Mouse (Mus musculus): Measurements from ENCODE around the gene Snx9. TPM values are rescaled to one million over a fixed set of nuclear protein-coding genes. Genes with fewer than 3 reads are reported as not detected.

Gene Snx9
- polyA plus RNA-seq, 1 experiment from 2014 or later: 37.5 TPM

- ATAC-seq (ENCODE audit: insufficient read depth, low FRiP score, low read depth): no peak
- Histone ChIP-seq H3K4me2 (peak overlapping the region; percentile 42), H3K36me3 (no peaks in the 10 kb centered on the region), H3K27me3 (replicated peaks) (no peaks in the 10 kb centered on the region), H3K9ac (no peak overlapping the region), H3K27ac (peak overlapping the region; percentile 84), H3K9me3 (no peaks in the 10 kb centered on the region), H3K4me1 (peaks cover 38% of the 10 kb centered on the region), H3K4me3 (replicated peaks) (no peak overlapping the region)
- 34% methylated on average over 9 of the region's 9 CpGs for WGBS
Observed at GRCm38 (mm10) chr17:5959802-5960201, 118.7 kb downstream of the Snx9 start.

- no peaks in the 10 kb centered on the region for H3K9me3 ChIP-seq
- no peak for ATAC-seq (ENCODE audit: insufficient read depth, low FRiP score, low read depth)
- no peak overlapping the region for H3K27ac ChIP-seq
- H3K4me1 ChIP-seq: peaks cover 28% of the 10 kb centered on the region
- no peak overlapping the region for H3K4me2 ChIP-seq
- H3K27me3 ChIP-seq (replicated peaks): no peaks in the 10 kb centered on the region
- no peak overlapping the region for H3K4me3 ChIP-seq (replicated peaks)
- no peaks in the 10 kb centered on the region for H3K36me3 ChIP-seq
- WGBS: 80% methylated on average over 8 of the region's 8 CpGs
- H3K9ac ChIP-seq: no peak overlapping the region
Observed at GRCm38 (mm10) chr17:5963766-5964165, 122.6 kb downstream of the Snx9 start.

GRCm38 (mm10) chr17:5965084-5965781 is 124.1 kb downstream of the Snx9 start:
- Histone ChIP-seq H3K4me3 (replicated peaks) (no peak overlapping the region), H3K36me3 (no peaks in the 10 kb centered on the region), H3K27ac (peak overlapping the region; percentile 75), H3K9me3 (no peaks in the 10 kb centered on the region), H3K27me3 (replicated peaks) (no peaks in the 10 kb centered on the region), H3K4me1 (peaks cover 22% of the 10 kb centered on the region), H3K9ac (no peak overlapping the region), H3K4me2 (no peak overlapping the region)
- 38% methylated on average over 9 of the region's 9 CpGs for WGBS
- ATAC-seq (ENCODE audit: insufficient read depth, low FRiP score, low read depth): peak; percentile 68

DNA sequence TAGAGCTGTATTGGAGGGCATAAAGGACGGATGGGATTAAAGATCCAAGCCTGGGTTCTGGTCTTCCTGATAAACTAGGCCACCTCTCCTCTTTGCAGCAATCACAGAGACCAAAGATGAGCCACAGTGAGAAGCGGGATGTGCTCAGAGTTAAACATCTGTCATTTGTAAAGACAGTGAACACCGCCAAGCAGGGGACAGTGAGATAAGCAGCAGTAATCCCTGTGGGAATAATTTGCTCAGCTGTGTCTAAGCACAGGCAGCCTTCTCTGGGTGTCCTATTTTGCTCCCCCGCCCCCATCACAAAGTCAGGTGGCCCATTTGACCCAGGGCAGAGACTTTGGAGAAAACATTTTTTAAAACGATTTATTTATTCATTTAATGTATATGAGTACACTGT is 125.6 kb downstream of the Snx9 start:
- Histone ChIP-seq H3K27me3 (replicated peaks) (no peaks in the 10 kb centered on the region), H3K9me3 (no peaks in the 10 kb centered on the region), H3K4me2 (no peak overlapping the region), H3K4me3 (replicated peaks) (no peak overlapping the region), H3K36me3 (no peaks in the 10 kb centered on the region), H3K4me1 (peaks cover 17% of the 10 kb centered on the region; the same call in 1 of the 2 replicates), H3K9ac (no peak overlapping the region), H3K27ac (no peak overlapping the region)
- ATAC-seq (ENCODE audit: insufficient read depth, low FRiP score, low read depth): no peak
- WGBS: 77% methylated on average over 5 of the region's 5 CpGs

DNA sequence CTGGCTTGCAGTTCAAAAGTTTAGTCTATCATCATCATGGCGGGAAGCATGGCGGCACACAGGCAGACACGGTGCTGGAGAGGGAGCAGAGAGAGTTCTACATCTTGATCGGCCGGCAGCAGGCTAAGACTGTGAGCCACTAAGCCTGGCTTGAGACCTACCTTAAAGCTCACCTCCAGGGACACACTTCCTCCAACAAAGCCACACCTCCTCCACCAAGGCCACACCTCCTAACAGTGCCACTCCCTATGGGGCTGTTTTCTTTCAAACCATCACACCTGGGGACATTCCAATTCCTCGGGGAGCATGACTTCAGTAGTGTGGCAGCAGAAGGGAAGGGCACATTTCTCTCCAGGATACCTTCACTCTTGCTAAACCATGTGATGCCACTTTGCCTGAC is 127.4 kb downstream of the Snx9 start:
- 0 out of 2 replicates have a peak, but pooled peaks have one; percentile 45 for ATAC-seq (ENCODE audit: insufficient read depth, low FRiP score, low read depth)
- H3K4me3 ChIP-seq (replicated peaks): no peak overlapping the region
- H3K4me1 ChIP-seq: peaks cover 16% of the 10 kb centered on the region; the same call in 1 of the 2 replicates
- H3K27me3 ChIP-seq (replicated peaks): no peaks in the 10 kb centered on the region
- H3K4me2 ChIP-seq: no peak overlapping the region
- 58% methylated on average over 6 of the region's 6 CpGs for WGBS
- no peak overlapping the region for H3K9ac ChIP-seq
- H3K9me3 ChIP-seq: no peaks in the 10 kb centered on the region
- H3K27ac ChIP-seq: peak overlapping the region; percentile 6; the same call in 1 of the 2 replicates
- no peaks in the 10 kb centered on the region for H3K36me3 ChIP-seq

DNA sequence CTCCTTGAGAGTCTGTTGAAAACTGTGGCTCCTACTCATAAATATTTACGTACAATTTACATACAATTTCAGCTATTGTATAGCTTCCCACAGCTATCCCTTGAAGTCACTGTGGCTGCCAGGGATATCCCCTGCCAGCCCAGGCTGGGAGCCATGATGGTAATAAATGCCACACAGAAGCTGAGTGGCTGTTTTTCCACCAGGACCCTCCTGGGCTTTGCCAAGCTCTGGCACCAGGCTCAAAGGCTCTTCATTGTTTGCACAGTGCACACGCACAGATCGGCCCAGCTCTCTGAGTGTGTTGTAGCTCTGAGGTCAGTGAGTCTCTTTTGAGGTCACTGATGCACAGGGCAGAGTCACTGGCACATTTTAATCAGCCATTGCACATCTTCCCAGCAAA is 128.1 kb downstream of the Snx9 start:
- H3K9me3 ChIP-seq: no peaks in the 10 kb centered on the region
- no peak overlapping the region for H3K4me2 ChIP-seq
- no peaks in the 10 kb centered on the region for H3K27me3 ChIP-seq (replicated peaks)
- no peaks in the 10 kb centered on the region for H3K36me3 ChIP-seq
- no peak for ATAC-seq (ENCODE audit: insufficient read depth, low FRiP score, low read depth)
- WGBS: 41% methylated on average over 3 of the region's 3 CpGs
- peaks cover 15% of the 10 kb centered on the region; the same call in 1 of the 2 replicates for H3K4me1 ChIP-seq
- H3K9ac ChIP-seq: no peak overlapping the region
- no peak overlapping the region for H3K4me3 ChIP-seq (replicated peaks)
- H3K27ac ChIP-seq: peak overlapping the region; percentile 67; the same call in 1 of the 2 replicates

DNA sequence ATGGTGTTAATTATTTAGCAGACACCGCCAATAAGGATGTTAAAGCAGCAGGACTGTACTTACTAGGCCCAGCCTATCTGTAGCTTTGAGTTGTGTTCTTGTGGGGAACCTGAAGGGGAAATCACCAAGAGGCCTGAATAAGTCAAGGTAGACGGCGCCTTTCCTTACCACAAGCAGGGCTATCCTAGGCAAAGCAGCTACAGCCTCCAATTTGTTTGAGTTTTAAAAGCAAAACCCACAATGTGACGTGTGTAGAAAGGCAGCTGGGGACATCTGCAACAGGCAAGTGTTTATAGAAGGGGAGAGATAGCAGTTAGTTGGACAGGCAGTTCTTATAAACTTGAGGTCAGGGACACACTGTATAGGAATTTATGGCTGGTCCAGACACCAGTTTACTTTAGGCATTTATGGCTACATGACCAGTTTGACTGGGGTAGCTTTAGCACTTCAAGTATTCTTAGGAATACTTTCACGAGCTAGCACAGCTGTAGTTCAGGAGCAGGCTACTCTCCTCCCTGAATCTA is 129.2 kb downstream of the Snx9 start:
- no peaks in the 10 kb centered on the region for H3K9me3 ChIP-seq
- H3K27me3 ChIP-seq (replicated peaks): no peaks in the 10 kb centered on the region
- peaks cover 17% of the 10 kb centered on the region for H3K4me1 ChIP-seq
- no peaks in the 10 kb centered on the region for H3K36me3 ChIP-seq
- H3K4me2 ChIP-seq: no peak overlapping the region
- no peak overlapping the region for H3K9ac ChIP-seq
- WGBS: 53% methylated on average over 5 of the region's 5 CpGs
- ATAC-seq (ENCODE audit: insufficient read depth, low FRiP score, low read depth): peak; percentile 38; the same call in 1 of the 2 replicates
- peak overlapping the region; percentile 67 for H3K27ac ChIP-seq
- no peak overlapping the region for H3K4me3 ChIP-seq (replicated peaks)

DNA sequence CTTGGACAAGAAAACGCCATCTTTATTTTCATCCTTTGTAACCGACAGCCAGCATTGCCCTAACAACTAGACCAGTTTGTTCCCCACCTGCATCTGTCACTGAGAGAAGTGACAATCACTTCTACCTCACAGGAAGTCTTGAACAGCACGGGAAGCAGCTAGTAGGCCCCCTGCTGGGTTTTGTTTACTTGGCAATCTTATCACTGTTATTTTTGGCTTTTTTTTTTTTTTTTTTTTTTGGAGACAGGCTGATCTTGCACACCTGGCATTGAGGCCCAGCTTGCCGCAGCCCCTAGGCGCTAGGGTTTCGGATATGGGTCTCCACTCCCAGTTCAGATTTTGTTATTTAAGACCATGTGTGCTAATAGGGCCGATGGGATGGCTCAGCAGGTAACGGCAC is 132.4 kb downstream of the Snx9 start:
- no peaks in the 10 kb centered on the region for H3K36me3 ChIP-seq
- WGBS: 62% methylated on average over 8 of the region's 8 CpGs
- no peak for ATAC-seq (ENCODE audit: insufficient read depth, low FRiP score, low read depth)
- H3K27ac ChIP-seq: no peak overlapping the region
- H3K4me2 ChIP-seq: no peak overlapping the region
- no peak overlapping the region for H3K4me3 ChIP-seq (replicated peaks)
- no peak overlapping the region for H3K9ac ChIP-seq
- no peaks in the 10 kb centered on the region for H3K27me3 ChIP-seq (replicated peaks)
- no peaks in the 10 kb centered on the region for H3K9me3 ChIP-seq
- H3K4me1 ChIP-seq: peaks cover 45% of the 10 kb centered on the region

DNA sequence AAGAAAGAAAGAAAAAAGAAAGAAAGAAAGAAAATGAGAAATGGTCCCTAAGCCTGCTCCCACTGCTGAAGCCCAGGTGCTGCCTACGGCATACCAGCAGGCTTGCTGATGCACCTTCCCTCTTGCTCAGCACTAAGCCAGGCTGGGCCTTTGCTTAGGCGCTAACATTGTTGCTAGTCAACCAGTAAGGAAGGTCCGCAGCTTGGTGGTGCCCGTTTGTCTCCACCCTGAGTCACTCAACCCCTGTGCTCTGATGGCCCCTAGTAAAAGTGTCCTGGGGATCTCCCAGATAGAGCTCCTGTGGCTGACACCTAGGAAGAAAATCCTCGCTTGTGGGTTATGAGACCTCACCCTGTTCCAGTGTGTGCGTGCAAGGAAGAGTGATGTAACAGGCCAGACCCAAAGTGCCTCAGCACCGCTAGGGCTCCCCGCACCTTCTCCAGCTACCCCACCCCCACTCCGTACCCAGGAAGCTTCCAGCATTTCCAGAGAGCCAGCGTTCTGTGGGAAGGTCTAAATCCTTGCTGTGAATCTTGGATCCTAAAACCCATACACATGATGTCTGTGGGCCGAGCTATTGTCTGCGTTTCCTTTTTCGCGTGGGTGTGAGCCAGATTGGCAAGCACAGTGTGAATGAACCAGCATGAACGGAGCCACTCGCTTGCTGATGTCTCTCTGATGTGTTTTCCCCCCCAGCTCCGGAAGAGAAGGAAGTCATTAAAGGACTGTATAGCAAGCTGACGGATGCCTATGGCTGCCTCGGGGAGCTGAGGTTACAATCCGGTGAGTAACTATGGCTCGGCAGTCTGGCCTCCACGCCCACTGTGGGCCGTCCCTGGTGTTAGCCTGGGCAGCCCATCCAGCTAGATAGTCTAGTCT is 134.2 kb downstream of the Snx9 start:
- peaks cover 36% of the 10 kb centered on the region for H3K4me1 ChIP-seq
- no peak overlapping the region for H3K9ac ChIP-seq
- WGBS: 32% methylated on average over 23 of the region's 23 CpGs
- peak overlapping the region; percentile 3; the same call in 1 of the 2 replicates for H3K4me3 ChIP-seq (replicated peaks)
- no peaks in the 10 kb centered on the region for H3K27me3 ChIP-seq (replicated peaks)
- H3K27ac ChIP-seq: peak overlapping the region; percentile 67
- peak overlapping the region; percentile 42 for H3K4me2 ChIP-seq
- H3K9me3 ChIP-seq: no peaks in the 10 kb centered on the region
- no peaks in the 10 kb centered on the region for H3K36me3 ChIP-seq
- ATAC-seq (ENCODE audit: insufficient read depth, low FRiP score, low read depth): 0 out of 2 replicates have a peak, but pooled peaks have one; percentile 36

GRCm38 (mm10) chr17:5976221-5977055 is 135.3 kb downstream of the Snx9 start:
- H3K27ac ChIP-seq: peak overlapping the region; percentile 67
- H3K4me1 ChIP-seq: peaks cover 36% of the 10 kb centered on the region
- no peak overlapping the region for H3K9ac ChIP-seq
- WGBS: 43% methylated on average over 20 of the region's 20 CpGs
- H3K36me3 ChIP-seq: no peaks in the 10 kb centered on the region
- peak; percentile 20; the same call in 1 of the 2 replicates for ATAC-seq (ENCODE audit: insufficient read depth, low FRiP score, low read depth)
- H3K4me3 ChIP-seq (replicated peaks): no peak overlapping the region
- no peaks in the 10 kb centered on the region for H3K27me3 ChIP-seq (replicated peaks)
- no peaks in the 10 kb centered on the region for H3K9me3 ChIP-seq
- H3K4me2 ChIP-seq: peak overlapping the region; percentile 42

Data from stomach, embryonic 15.5 days (tissue).